Mouse (Mus musculus) intestine, embryonic 14.5 days (tissue): ENCODE measurements at regions not wholly inside any gene's neighbourhood (a gene's known extent, or its start where the extent isn't known, plus 50 kb on each side); places are given as distances from the start of the nearest gene placed in this dataset.

Experiments
- ATAC-seq: fragments of 200-750 bp; cut with Nextera tagmentation; replicated peaks from 2 replicates; pipeline ENCODE4 v1.8.0; 2017; ENCODE audit warnings: low read depth, moderate number of reproducible peaks, moderate TSS enrichment, moderate library complexity; ENCODE audit not compliant: low FRiP score, low TSS enrichment
- DNase-seq: peaks from one replicate; pipeline ENCODE4 v3.0.0-alpha.2; 2018; ENCODE audit warnings: low spot score
- H3K27ac ChIP-seq: fragments of 300-500 bp; sonication (generic); 2 replicates; pipeline ENCODE4 v1.5.1; 2014; ENCODE audit warnings: low read depth, mild to moderate bottlenecking, control low read depth
- H3K27me3 ChIP-seq: fragments of 300-500 bp; sonication (generic); replicated peaks from 2 replicates; pipeline ENCODE4 v1.6.1; 2014; ENCODE audit warnings: low read length, control low read depth; ENCODE audit not compliant: control insufficient read depth, insufficient read depth
- H3K36me3 ChIP-seq: fragments of 300-500 bp; sonication (generic); 2 replicates; pipeline ENCODE4 v1.6.1; 2014; ENCODE audit warnings: low read length, control low read depth; ENCODE audit not compliant: control insufficient read depth, insufficient read depth
- H3K4me1 ChIP-seq: fragments of 300-500 bp; sonication (generic); replicated peaks from 2 replicates; pipeline ENCODE4 v1.6.1; 2014; ENCODE audit warnings: low read length, control low read depth, mixed read lengths; ENCODE audit not compliant: control insufficient read depth, insufficient read depth
- H3K4me2 ChIP-seq: fragments of 300-500 bp; sonication (generic); 2 replicates; pipeline ENCODE4 v1.6.1; 2014; ENCODE audit warnings: low read length
- H3K4me3 ChIP-seq: fragments of 300-500 bp; sonication (generic); 2 replicates; pipeline ENCODE4 v1.5.1; 2014; ENCODE audit warnings: low read depth, low read length, control low read depth, mixed read lengths
- H3K9ac ChIP-seq: fragments of 300-500 bp; sonication (generic); 2 replicates; pipeline ENCODE4 v1.6.1; 2014; ENCODE audit warnings: mild to moderate bottlenecking, low read length
- H3K9me3 ChIP-seq: fragments of 300-500 bp; sonication (generic); 2 replicates; pipeline ENCODE4 v1.6.1; 2016; ENCODE audit warnings: low read length, control low read depth; ENCODE audit not compliant: control insufficient read depth
- WGBS: fragments of 180-500 bp; shearing (Covaris S2); extraction: QIAGEN DNeasy Blood & Tissue Kit; methylation state at CpG from one replicate; pipeline ENCODE4 v1.1.7; 2014; 5-methylcytosine and 5-hydroxymethylcytosine counted together

DNA sequence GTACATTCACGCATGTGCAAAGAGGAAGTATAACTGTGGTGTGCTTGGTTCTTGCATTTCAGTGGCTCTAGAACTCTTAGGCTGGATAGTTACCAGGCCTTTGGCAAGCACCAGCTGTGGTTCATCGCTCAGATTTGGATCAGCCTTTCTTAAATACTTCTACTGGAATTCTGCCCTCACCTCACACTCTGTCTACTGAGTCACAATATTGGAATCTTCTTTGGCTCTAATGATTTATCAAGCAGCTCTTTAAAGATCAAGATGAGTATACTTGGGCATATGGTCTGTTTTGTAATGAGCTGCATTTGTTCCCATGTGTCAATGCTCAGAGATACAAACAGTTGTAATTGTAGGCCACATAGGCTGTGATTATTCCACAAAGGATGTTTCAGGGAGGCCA is 197.5 kb downstream of the Icos start:
- no peak for DNase-seq
- Histone ChIP-seq H3K9ac (no peak overlapping the region), H3K27me3 (no peaks in the 10 kb centered on the region), H3K36me3 (no peaks in the 10 kb centered on the region), H3K27ac (no peak overlapping the region), H3K4me3 (no peak overlapping the region), H3K4me1 (peaks cover 5% of the 10 kb centered on the region), H3K9me3 (no peaks in the 10 kb centered on the region), H3K4me2 (no peak overlapping the region)
- 96% methylated on average over 2 of the region's 2 CpGs for WGBS
- no peak for ATAC-seq

DNA sequence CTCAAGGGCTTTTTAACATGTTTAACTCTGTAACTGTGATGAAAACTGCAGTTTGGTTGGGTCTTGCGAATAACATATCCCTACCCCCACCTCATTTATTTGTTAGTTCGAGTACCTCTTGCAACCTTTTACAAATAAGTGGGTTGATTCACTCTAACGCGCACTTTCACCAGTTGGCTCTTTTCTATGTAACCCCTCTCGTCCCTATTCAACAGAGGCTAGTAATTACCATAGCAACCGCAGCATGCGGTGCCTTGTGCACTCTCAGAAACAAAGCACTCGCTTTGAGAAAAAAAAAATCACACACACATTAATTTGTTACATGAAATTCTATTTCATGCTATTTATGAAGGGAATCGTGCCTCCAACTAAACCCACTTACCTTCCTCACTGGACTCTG is 201.7 kb downstream of the Icos start:
- Histone ChIP-seq H3K27ac (no peak overlapping the region), H3K9me3 (no peaks in the 10 kb centered on the region), H3K36me3 (no peaks in the 10 kb centered on the region), H3K4me3 (no peak overlapping the region), H3K4me2 (no peak overlapping the region), H3K27me3 (no peaks in the 10 kb centered on the region), H3K9ac (no peak overlapping the region), H3K4me1 (peaks cover 9% of the 10 kb centered on the region; the same call in 1 of the 2 replicates)
- WGBS = 73% methylated on average over 9 of the region's 9 CpGs
- no peak for ATAC-seq
- no peak for DNase-seq

DNA sequence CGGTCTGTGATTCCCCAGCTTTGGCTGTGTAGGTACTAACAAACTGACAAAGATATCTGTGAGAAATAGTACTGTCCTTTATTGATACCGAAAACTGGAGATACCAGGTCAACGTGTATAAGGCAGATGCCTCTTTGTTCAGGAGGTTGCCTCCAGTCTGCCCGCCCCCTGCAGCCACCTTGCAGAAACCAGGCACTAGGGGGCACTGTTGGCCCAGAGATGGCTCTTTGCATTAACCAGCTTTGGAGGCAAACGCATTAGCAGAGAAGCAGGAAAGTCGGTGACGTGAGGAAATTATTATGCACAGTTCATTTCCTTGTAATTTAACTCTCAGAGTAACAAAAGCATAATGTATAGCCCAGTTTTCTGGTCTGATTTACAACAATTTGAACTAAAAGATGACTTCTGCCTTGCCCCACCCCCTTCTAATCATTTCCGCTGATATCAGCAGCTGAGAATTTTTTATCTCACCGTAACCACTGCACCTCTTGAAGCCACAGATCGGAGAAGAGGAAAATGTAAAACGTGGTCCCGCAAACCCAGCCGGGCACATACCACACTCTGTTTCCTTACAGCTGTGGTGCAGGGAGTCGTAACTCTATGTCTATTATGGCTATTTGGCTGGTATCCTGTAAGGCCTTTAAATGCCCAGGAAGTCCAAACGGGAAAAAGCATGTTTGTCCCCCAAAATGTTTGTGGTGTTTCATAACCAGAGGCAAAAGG is 203.5 kb downstream of the Icos start:
- Histone ChIP-seq H3K36me3 (no peaks in the 10 kb centered on the region), H3K4me3 (peak overlapping the region; percentile 11; the same call in 1 of the 2 replicates), H3K27me3 (no peaks in the 10 kb centered on the region), H3K9me3 (no peaks in the 10 kb centered on the region), H3K27ac (0 out of 2 replicates have a peak overlapping the region, but pooled peaks have one; percentile 27), H3K9ac (no peak overlapping the region), H3K4me2 (peak overlapping the region; percentile 50), H3K4me1 (peaks cover 9% of the 10 kb centered on the region; the same call in 1 of the 2 replicates)
- WGBS = 17% methylated on average over 15 of the region's 15 CpGs
- ATAC-seq = peak; percentile 90
- DNase-seq = peak; percentile 99

DNA sequence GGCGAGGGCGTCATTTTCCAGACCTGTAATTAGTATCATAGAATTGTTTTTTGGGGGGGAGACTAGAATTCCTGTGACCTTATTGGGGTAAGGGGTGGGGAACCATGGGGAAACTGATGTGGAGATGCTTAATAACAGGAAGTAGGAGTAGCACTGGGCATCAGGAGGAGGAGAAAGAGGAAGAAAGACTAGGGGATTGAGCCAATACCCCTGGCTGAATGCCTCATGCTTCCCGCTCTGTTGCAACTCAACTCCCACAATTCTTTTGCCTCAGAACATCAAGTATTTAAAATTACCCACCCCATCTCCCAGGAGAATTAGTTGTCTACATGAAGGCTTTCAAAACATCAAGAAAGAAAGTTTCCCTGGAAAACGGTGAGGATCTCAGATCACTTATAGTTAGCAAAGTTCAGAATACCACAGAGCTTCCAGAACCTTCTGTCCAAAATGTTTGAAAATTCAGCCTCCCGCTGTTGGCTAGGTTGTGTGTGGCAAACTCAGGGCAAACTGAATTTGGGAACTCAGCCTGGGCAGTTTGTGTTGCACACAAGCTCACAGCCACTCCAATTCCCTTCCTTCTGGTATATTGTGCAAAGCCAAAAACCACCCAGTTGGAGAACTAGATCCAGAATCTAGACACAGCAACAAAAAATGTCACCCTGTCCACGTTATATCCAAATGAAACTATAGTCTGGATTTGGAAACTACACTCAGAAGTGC is 209.8 kb downstream of the Icos start:
- Histone ChIP-seq H3K9ac (no peak overlapping the region), H3K27ac (no peak overlapping the region), H3K36me3 (no peaks in the 10 kb centered on the region), H3K27me3 (no peaks in the 10 kb centered on the region), H3K9me3 (no peaks in the 10 kb centered on the region), H3K4me1 (no peaks in the 10 kb centered on the region), H3K4me3 (no peak overlapping the region), H3K4me2 (no peak overlapping the region)
- 89% methylated on average over 6 of the region's 6 CpGs for WGBS
- no peak for ATAC-seq
- DNase-seq = no peak

DNA sequence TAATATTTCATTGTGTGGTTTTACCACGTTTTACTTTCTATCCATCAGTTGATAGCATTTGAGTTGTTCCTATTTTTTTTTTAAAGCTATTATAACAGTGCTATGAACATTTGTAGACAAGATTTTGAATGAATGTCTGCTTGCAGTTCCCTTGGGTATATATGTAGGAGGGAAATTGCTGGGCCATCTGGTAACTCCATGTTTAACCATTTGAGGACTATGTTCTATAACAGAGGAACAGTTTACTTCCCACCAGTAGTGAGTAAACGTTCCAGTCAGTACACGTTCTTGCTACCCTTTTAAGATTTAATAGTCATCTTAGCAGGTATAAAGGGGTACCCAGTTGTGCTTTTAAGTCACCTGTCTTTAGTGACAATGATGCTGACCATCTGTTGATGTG is 213.2 kb downstream of the Icos start:
- H3K9ac ChIP-seq = no peak overlapping the region
- no peaks in the 10 kb centered on the region for H3K4me1 ChIP-seq
- ATAC-seq (no peak), DNase-seq (no peak)
- H3K27ac ChIP-seq = no peak overlapping the region
- no peaks in the 10 kb centered on the region for H3K27me3 ChIP-seq
- no peaks in the 10 kb centered on the region for H3K36me3 ChIP-seq
- no peak overlapping the region for H3K4me3 ChIP-seq
- H3K4me2 ChIP-seq = no peak overlapping the region
- H3K9me3 ChIP-seq = no peaks in the 10 kb centered on the region
- 69% methylated on average over 3 of the region's 3 CpGs for WGBS

DNA sequence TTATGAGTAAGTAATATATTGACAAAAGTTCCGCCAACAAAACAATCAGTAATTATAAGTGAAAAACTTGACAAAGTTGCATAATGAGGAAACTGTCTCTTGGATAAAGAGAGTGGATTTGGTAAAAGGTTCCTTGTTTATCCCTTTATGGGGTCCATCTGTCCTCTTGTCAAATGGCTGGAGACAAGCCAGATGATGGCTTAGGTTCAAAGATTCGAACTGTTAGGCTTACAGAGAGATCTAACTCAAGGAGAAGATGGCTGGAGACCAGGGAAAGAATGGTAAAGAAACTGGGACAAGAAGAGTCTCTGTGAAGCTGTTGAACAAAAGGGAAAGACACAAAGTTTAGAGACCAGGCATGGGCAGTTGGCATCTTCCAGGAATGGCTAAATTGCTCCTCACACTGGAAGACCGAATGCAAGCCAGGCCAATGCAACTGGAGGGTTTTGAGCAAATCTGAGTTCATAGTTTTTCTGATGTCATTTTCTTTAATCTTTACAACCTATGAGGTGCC is 220.9 kb downstream of the Icos start:
- Histone ChIP-seq H3K4me1 (peaks cover 8% of the 10 kb centered on the region), H3K4me2 (no peak overlapping the region), H3K27me3 (no peaks in the 10 kb centered on the region), H3K9me3 (no peaks in the 10 kb centered on the region), H3K9ac (no peak overlapping the region), H3K36me3 (no peaks in the 10 kb centered on the region), H3K4me3 (no peak overlapping the region), H3K27ac (no peak overlapping the region)
- 79% methylated on average over 3 of the region's 3 CpGs for WGBS
- no peak for ATAC-seq
- DNase-seq = no peak

DNA sequence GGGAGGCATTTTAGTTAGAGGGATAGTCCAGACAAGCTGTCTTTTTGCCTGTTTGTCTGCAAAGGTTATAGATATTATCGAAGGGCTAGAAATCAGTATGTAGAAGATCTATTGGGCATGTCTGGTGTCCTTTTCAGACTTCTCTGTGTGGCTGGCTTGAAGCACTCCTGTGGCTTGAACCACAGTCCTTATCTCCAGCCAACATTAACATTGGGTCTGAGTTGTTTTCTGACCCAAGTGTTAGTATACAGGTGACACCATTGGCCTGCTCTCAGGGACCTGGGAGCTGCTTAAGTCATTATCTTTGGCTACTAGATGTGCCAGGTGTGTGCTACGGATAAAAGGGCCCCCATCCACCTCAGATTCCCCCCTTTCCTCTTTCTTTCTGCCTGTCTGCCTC is 223.3 kb downstream of the Icos start:
- Histone ChIP-seq H3K9me3 (no peaks in the 10 kb centered on the region), H3K4me2 (no peak overlapping the region), H3K36me3 (no peaks in the 10 kb centered on the region), H3K4me3 (no peak overlapping the region), H3K9ac (no peak overlapping the region), H3K27ac (no peak overlapping the region), H3K27me3 (no peaks in the 10 kb centered on the region), H3K4me1 (peaks cover 11% of the 10 kb centered on the region)
- ATAC-seq = no peak
- no peak for DNase-seq
- WGBS = 92% methylated on average over 2 of the region's 2 CpGs

DNA sequence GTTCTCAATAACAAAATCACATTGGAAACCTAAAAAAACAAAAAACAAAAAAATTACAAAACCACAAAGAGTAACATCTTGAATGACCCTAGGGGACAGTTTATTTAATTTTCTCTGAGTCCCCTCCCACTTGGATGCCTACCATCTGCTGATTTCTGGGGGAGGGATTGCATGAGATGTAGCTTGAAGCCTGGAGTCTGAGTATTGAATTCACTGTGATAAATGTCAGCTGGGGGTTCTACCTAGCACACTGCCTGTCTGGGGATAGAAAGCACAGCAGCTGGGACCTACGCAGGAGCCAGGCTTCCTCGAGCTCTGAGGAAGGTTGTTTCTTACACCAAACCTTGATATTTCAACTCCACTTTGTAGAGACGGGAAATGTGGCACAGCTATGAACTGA is 224.4 kb downstream of the Icos start:
- H3K27ac ChIP-seq = peak overlapping the region; percentile 0; the same call in 1 of the 2 replicates
- H3K4me3 ChIP-seq = no peak overlapping the region
- peaks cover 11% of the 10 kb centered on the region for H3K4me1 ChIP-seq
- H3K9me3 ChIP-seq = no peaks in the 10 kb centered on the region
- ATAC-seq (no peak), DNase-seq (no peak)
- WGBS = 52% methylated on average over 3 of the region's 3 CpGs
- H3K9ac ChIP-seq = no peak overlapping the region
- no peaks in the 10 kb centered on the region for H3K36me3 ChIP-seq
- no peak overlapping the region for H3K4me2 ChIP-seq
- no peaks in the 10 kb centered on the region for H3K27me3 ChIP-seq
